Mouse (Mus musculus) right cerebral cortex, postnatal 10 days (tissue): ENCODE data around the gene Cabp2.
A peak's percentile ranks its signal among the peaks of the same experiment; 100 is the strongest.

Source experiments
- DNase-seq, 2 experiments: peaks; one replicate each; pipeline ENCODE4 v3.0.0; 2021; ENCODE audit warnings: low spot score in 2 of 2

Gene Cabp2

GRCm38 (mm10) chr19:4082219-4082965 is 1.0 kb downstream of the Cabp2 start:
- no peak for DNase-seq

- DNase-seq = no peak
These were observed 1.9 kb downstream of the Cabp2 start for GRCm38 (mm10) chr19:4083316-4083715.

- DNase-seq = no peak
These were observed 2.4 kb downstream of the Cabp2 start for GRCm38 (mm10) chr19:4083826-4084225.

GRCm38 (mm10) chr19:4084984-4085383 is 3.6 kb downstream of the Cabp2 start:
- no peak for DNase-seq

GRCm38 (mm10) chr19:4086156-4086555 is 4.8 kb downstream of the Cabp2 start:
- DNase-seq = no peak

- DNase-seq = no peak
These were observed 5.7 kb downstream of the Cabp2 start for GRCm38 (mm10) chr19:4087090-4087489.

- no peak for DNase-seq
These were observed 6.8 kb downstream of the Cabp2 start for GRCm38 (mm10) chr19:4088146-4088545.

- DNase-seq = no peak
These were observed 7.8 kb downstream of the Cabp2 start for GRCm38 (mm10) chr19:4089128-4089527.

GRCm38 (mm10) chr19:4090446-4090845 is 9.1 kb downstream of the Cabp2 start:
- no peak for DNase-seq

- DNase-seq = no peak
These were observed 10.0 kb downstream of the Cabp2 start for GRCm38 (mm10) chr19:4091383-4091782.

- DNase-seq = no peak
These were observed 11.4 kb downstream of the Cabp2 start for GRCm38 (mm10) chr19:4092750-4093149.

GRCm38 (mm10) chr19:4093772-4094171 is 12.4 kb downstream of the Cabp2 start:
- no peak for DNase-seq

- DNase-seq = no peak
These were observed 13.0 kb downstream of the Cabp2 start for GRCm38 (mm10) chr19:4094348-4094747.

- no peak for DNase-seq
These were observed 13.5 kb downstream of the Cabp2 start for GRCm38 (mm10) chr19:4094774-4095303.

- no peak for DNase-seq
These were observed 14.4 kb downstream of the Cabp2 start for GRCm38 (mm10) chr19:4095802-4096201.

GRCm38 (mm10) chr19:4096642-4097440 is 15.5 kb downstream of the Cabp2 start, which contains the start of gene Cdk2ap2:
TSS of gene Cdk2ap2 (plus strand) at chr19:4097182.
- DNase-seq = peak; percentile 100

- DNase-seq = no peak
These were observed 16.1 kb downstream of the Cabp2 start for GRCm38 (mm10) chr19:4097441-4097825.

- peak in 1 of 2 experiments; percentile 47 for DNase-seq
These were observed 17.0 kb downstream of the Cabp2 start for GRCm38 (mm10) chr19:4098426-4098825.

GRCm38 (mm10) chr19:4099056-4099455 is 17.7 kb downstream of the Cabp2 start:
- peak; percentile 90 to 93 for DNase-seq

- peak; percentile 59 to 70 for DNase-seq
These were observed 18.7 kb downstream of the Cabp2 start, which contains the start of gene Pitpnm1 for GRCm38 (mm10) chr19:4099837-4100717. TSS of gene Pitpnm1 (plus strand) at chr19:4099998.

GRCm38 (mm10) chr19:4100718-4101261 is 19.4 kb downstream of the Cabp2 start:
- peak; percentile 83 to 86 for DNase-seq
